ENCODE assay signal across 18 mouse cellular contexts in genomic region chr7:120426625-120427024, GRCm38 (mm10). TPM values are rescaled to one million over a fixed set of nuclear protein-coding genes. Genes with fewer than 3 reads are reported as not detected.
A peak's percentile ranks its signal among the peaks of the same experiment; 100 is the strongest.
DNase-seq lines count a peak whose midpoint lies in the region; ATAC-seq and TF ChIP-seq lines count a peak whose summit lies in the region.
"Had no signal": no experiment of that assay in that cellular context is flagged by ENCODE, and none has a peak within 500 bp of the region (broad histone marks: within the 10 kb centered on the region; RNA-seq: fewer than 3 reads in every experiment).

No protein-coding gene starts in this region.

- no peak overlapping the region for H3K4me2 ChIP-seq in kidney, postnatal 0 days (ENCODE audit: low read length)
- no peak overlapping the region for H3K4me2 ChIP-seq in limb, embryonic 11.5 days (ENCODE audit: low read depth, severe bottlenecking)
- H3K4me2 ChIP-seq: intestine, embryonic 15.5 days; lung, embryonic 15.5 days had no signal

- ATAC-seq in kidney, postnatal 0 days (replicated peaks; ENCODE audit: low FRiP score, low read depth), result no peak
- ATAC-seq in limb, embryonic 11.5 days (ENCODE audit: insufficient number of reproducible peaks, low FRiP score, low TSS enrichment, low read depth), result 0 out of 2 replicates have a peak, but pooled peaks have one; percentile 39
- no peak for ATAC-seq in cerebellum, adult (ENCODE audit: insufficient number of reproducible peaks, low FRiP score, low TSS enrichment)
- ATAC-seq: intestine, embryonic 15.5 days had no signal

- no peak overlapping the region for H3K27ac ChIP-seq in kidney, postnatal 0 days
- H3K27ac ChIP-seq in limb, embryonic 11.5 days (replicated peaks; ENCODE audit: low read depth, low read length), result no peak overlapping the region
- H3K27ac ChIP-seq: forebrain, embryonic 10.5 days; gastrocnemius, adult 2 months; intestine, embryonic 15.5 days; layer of hippocampus, adult 2 months; left cerebral cortex, adult 2 months; lung, embryonic 15.5 days had no signal

- H3K36me3 ChIP-seq in kidney, postnatal 0 days (ENCODE audit: insufficient read depth, low read length), result no peaks in the 10 kb centered on the region
- no peaks in the 10 kb centered on the region for H3K36me3 ChIP-seq in limb, embryonic 11.5 days (ENCODE audit: control insufficient read depth, insufficient read depth, low read length)
- H3K36me3 ChIP-seq: forebrain, embryonic 10.5 days; intestine, embryonic 15.5 days; lung, embryonic 15.5 days had no signal

- 32% methylated on average over 3 of the region's 3 CpGs for WGBS in kidney, postnatal 0 days
- 32% methylated on average over 3 of the region's 3 CpGs for WGBS in limb, embryonic 11.5 days

- no peak for TF ChIP-seq CTCF in kidney, postnatal 0 days (IDR thresholded peaks at IDR 0.05; ENCODE audit: low read depth)

- H3K9ac ChIP-seq in kidney, postnatal 0 days (ENCODE audit: low read depth, low read length), result no peak overlapping the region
- no peak overlapping the region for H3K9ac ChIP-seq in limb, embryonic 11.5 days (ENCODE audit: low read length)
- H3K9ac ChIP-seq: intestine, embryonic 15.5 days; lung, embryonic 15.5 days had no signal

- H3K27me3 ChIP-seq in kidney, postnatal 0 days (ENCODE audit: insufficient read depth, low read length), result no peaks in the 10 kb centered on the region
- H3K27me3 ChIP-seq in limb, embryonic 11.5 days (ENCODE audit: control insufficient read depth, insufficient read depth, low read length), result no peaks in the 10 kb centered on the region
- H3K27me3 ChIP-seq: intestine, embryonic 15.5 days; lung, embryonic 15.5 days; megakaryocyte, embryonic 14.5 days had no signal

- DNase-seq in kidney, postnatal 0 days (ENCODE audit: low spot score), result peak; percentile 35
- no peak for DNase-seq in kidney, adult 11 months
- DNase-seq in ES-CJ7 (ENCODE audit: low read depth, low spot score), result peak; percentile 35
- peak; percentile 23 for DNase-seq in R1 (ENCODE audit: low read depth, low spot score)
- peak; percentile 70 for DNase-seq in limb, embryonic 11.5 days (ENCODE audit: low spot score)
- DNase-seq in cerebellum, postnatal 14 days, result no peak
- DNase-seq: adrenal gland, postnatal 25 days; gastrocnemius, adult 2 months; liver had no signal

- no peaks in the 10 kb centered on the region for H3K4me1 ChIP-seq in kidney, postnatal 0 days (replicated peaks; ENCODE audit: insufficient read depth, low read length)
- no peaks in the 10 kb centered on the region for H3K4me1 ChIP-seq in limb, embryonic 11.5 days (ENCODE audit: control insufficient read depth, insufficient read depth, low read length)
- H3K4me1 ChIP-seq: forebrain, embryonic 10.5 days; intestine, embryonic 15.5 days; lung, embryonic 15.5 days had no signal

- H3K9me3 ChIP-seq in kidney, postnatal 0 days (replicated peaks; ENCODE audit: low read length), result no peaks in the 10 kb centered on the region
- H3K9me3 ChIP-seq in limb, embryonic 11.5 days (ENCODE audit: control insufficient read depth, low read length), result no peaks in the 10 kb centered on the region
- H3K9me3 ChIP-seq: forebrain, embryonic 10.5 days; intestine, embryonic 15.5 days; lung, embryonic 15.5 days; megakaryocyte, embryonic 14.5 days had no signal

- no peak overlapping the region for H3K4me3 ChIP-seq in kidney, postnatal 0 days (replicated peaks; ENCODE audit: low read depth, low read length)
- no peak overlapping the region for H3K4me3 ChIP-seq in limb, embryonic 11.5 days (ENCODE audit: low read depth, low read length)
- H3K4me3 ChIP-seq: forebrain, embryonic 10.5 days; gastrocnemius, adult 2 months; intestine, embryonic 15.5 days; layer of hippocampus, adult 2 months; left cerebral cortex, adult 2 months; lung, embryonic 15.5 days; megakaryocyte, embryonic 14.5 days had no signal

RNA-seq across cellular contexts. Expression of gene Abca16, which starts 17.2 kb away (rescaled TPM):
- not detected in 2 replicates for polyA plus RNA-seq in kidney, postnatal 0 days (2015; fragmentation: Nextera tagmentation; extraction: Ambion mirVana)
- not detected in 2 replicates for polyA plus RNA-seq in limb, embryonic 11.5 days (2014; fragmentation: Nextera tagmentation; extraction: Ambion mirVana)
- polyA plus RNA-seq: cortical plate, adult 2 months; forebrain, embryonic 10.5 days; intestine, embryonic 15.5 days; lung, embryonic 15.5 days; thymus, postnatal 0 days had no signal

Comparison
In these comparisons a context has a peak if more than half of its experiments do, and no peak if none do; other contexts are left out.
1. DNase-seq: peak in kidney, postnatal 0 days (single experiment), ES-CJ7 (single experiment), R1 (single experiment) and limb, embryonic 11.5 days (single experiment); none in kidney, adult 11 months (single experiment) and cerebellum, postnatal 14 days (0 of 2).